Comparison of ENCODE assay signal across 12 mouse cellular contexts in the genomic region with DNA sequence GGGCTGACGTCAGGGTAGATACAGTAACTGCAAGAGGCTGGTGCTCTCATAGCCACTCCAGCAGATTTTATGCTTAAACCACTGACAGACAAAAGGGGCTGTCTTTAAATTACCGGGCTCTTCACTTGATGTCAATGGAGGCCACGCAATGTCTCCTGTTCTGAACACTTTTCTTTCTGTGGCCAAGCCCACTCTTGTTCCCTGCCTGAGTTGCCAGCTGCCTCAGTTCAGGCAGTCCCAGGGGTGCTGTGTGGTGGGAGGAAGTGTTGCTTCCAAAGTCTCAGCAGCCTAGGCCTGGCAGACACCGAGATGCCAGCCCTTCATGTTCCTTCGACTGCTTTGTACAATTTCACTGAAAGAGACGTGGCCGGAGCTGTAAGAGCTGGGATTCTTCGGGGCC. TPM values are rescaled to one million over a fixed set of nuclear protein-coding genes. Genes with fewer than 3 reads are reported as not detected.
DNase-seq lines count a peak whose midpoint lies in the region; ATAC-seq and TF ChIP-seq lines count a peak whose summit lies in the region.
"Had no signal": no experiment of that assay in that cellular context is flagged by ENCODE, and none has a peak within 500 bp of the region (broad histone marks: within the 10 kb centered on the region; RNA-seq: fewer than 3 reads in every experiment).

No protein-coding gene starts in this region.

- no peaks in the 10 kb centered on the region for H3K79me2 ChIP-seq in liver, adult 2 months (ENCODE audit: control insufficient read depth, insufficient read depth, low read length)

- no peak overlapping the region for H3K4me3 ChIP-seq in liver, adult 2 months (ENCODE audit: insufficient read depth, low read depth, low read length)
- no peak overlapping the region for H3K4me3 ChIP-seq in embryonic facial prominence, embryonic 13.5 days
- H3K4me3 ChIP-seq in hindbrain, embryonic 16.5 days (ENCODE audit: low read length) = no peak overlapping the region
- H3K4me3 ChIP-seq: forebrain, embryonic 10.5 days; hindbrain, embryonic 13.5 days; neural tube, embryonic 13.5 days had no signal

- DNase-seq in heart, adult 11 months = peak; percentile 95
- DNase-seq in heart, postnatal 4 days = no peak
- no peak for DNase-seq in liver, adult 2 months (ENCODE audit: extremely low read depth, low read depth, low spot score)
- DNase-seq in liver = no peak
- DNase-seq in left cerebral cortex, postnatal 36 days (ENCODE audit: low spot score in 2 of 2) = peak; percentile 45 to 62
- no peak for DNase-seq in Muller cell, postnatal 12 days (ENCODE audit: inconsistent ontology term)
- DNase-seq: right cerebral cortex, postnatal 25 days had no signal

- no peak overlapping the region for H3K4me2 ChIP-seq in embryonic facial prominence, embryonic 13.5 days
- H3K4me2 ChIP-seq in hindbrain, embryonic 16.5 days (ENCODE audit: low read length) = no peak overlapping the region
- H3K4me2 ChIP-seq: hindbrain, embryonic 13.5 days; neural tube, embryonic 13.5 days had no signal

- no peaks in the 10 kb centered on the region for H3K27me3 ChIP-seq in liver, adult 2 months (ENCODE audit: control insufficient read depth, insufficient read depth, low read length)
- H3K27me3 ChIP-seq in embryonic facial prominence, embryonic 13.5 days = no peaks in the 10 kb centered on the region
- no peaks in the 10 kb centered on the region for H3K27me3 ChIP-seq in hindbrain, embryonic 16.5 days (replicated peaks; ENCODE audit: control insufficient read depth, insufficient read depth, low read length)
- H3K27me3 ChIP-seq: hindbrain, embryonic 13.5 days; neural tube, embryonic 13.5 days had no signal

- peak overlapping the region; percentile 65 for H3K27ac ChIP-seq in liver, adult 2 months (replicated peaks; ENCODE audit: insufficient read depth, low read depth, low read length)
- peak overlapping the region; percentile 81 for H3K27ac ChIP-seq in embryonic facial prominence, embryonic 13.5 days
- no peak overlapping the region for H3K27ac ChIP-seq in hindbrain, embryonic 16.5 days (ENCODE audit: low read depth, low read length)
- H3K27ac ChIP-seq: forebrain, embryonic 10.5 days; hindbrain, embryonic 13.5 days; neural tube, embryonic 13.5 days had no signal

- WGBS in liver, adult 2 months = 86% methylated on average over 8 of the region's 8 CpGs
- WGBS in embryonic facial prominence, embryonic 13.5 days = 61% methylated on average over 8 of the region's 8 CpGs
- WGBS in hindbrain, embryonic 16.5 days = 81% methylated on average over 8 of the region's 8 CpGs

- H3K9ac ChIP-seq in liver, adult 2 months (ENCODE audit: low read depth, low read length) = no peak overlapping the region
- no peak overlapping the region for H3K9ac ChIP-seq in embryonic facial prominence, embryonic 13.5 days
- no peak overlapping the region for H3K9ac ChIP-seq in hindbrain, embryonic 16.5 days (ENCODE audit: low read depth, low read length)
- H3K9ac ChIP-seq: hindbrain, embryonic 13.5 days; neural tube, embryonic 13.5 days had no signal

- no peaks in the 10 kb centered on the region for H3K9me3 ChIP-seq in embryonic facial prominence, embryonic 13.5 days
- H3K9me3 ChIP-seq in hindbrain, embryonic 16.5 days (ENCODE audit: control insufficient read depth, low read length) = no peaks in the 10 kb centered on the region
- H3K9me3 ChIP-seq: forebrain, embryonic 10.5 days; hindbrain, embryonic 13.5 days; neural tube, embryonic 13.5 days had no signal

- intact Hi-C loops in left cerebral cortex, postnatal 36 days (cut with DNase I) = no loop called here

- no peak for TF ChIP-seq POLR2A in liver, adult 2 months (IDR thresholded peaks at IDR 0.05; ENCODE audit: extremely low read depth, insufficient read depth, low read length)

- H3K36me3 ChIP-seq in liver, adult 2 months (ENCODE audit: control insufficient read depth, insufficient read depth, low read length) = peaks cover 6% of the 10 kb centered on the region; the same call in 1 of the 2 replicates
- peaks cover 38% of the 10 kb centered on the region for H3K36me3 ChIP-seq in embryonic facial prominence, embryonic 13.5 days
- H3K36me3 ChIP-seq in hindbrain, embryonic 16.5 days (ENCODE audit: control insufficient read depth, insufficient read depth, low read length) = peaks cover 12% of the 10 kb centered on the region

- ATAC-seq in embryonic facial prominence, embryonic 13.5 days (ENCODE audit: insufficient number of reproducible peaks, insufficient read depth, low FRiP score, low TSS enrichment, low read depth) = no peak
- no peak for ATAC-seq in hindbrain, embryonic 16.5 days

- H3K4me1 ChIP-seq in liver, adult 2 months (ENCODE audit: control insufficient read depth, insufficient read depth, low read length) = peaks cover 15% of the 10 kb centered on the region
- H3K4me1 ChIP-seq in embryonic facial prominence, embryonic 13.5 days = peaks cover 44% of the 10 kb centered on the region
- peaks cover 16% of the 10 kb centered on the region for H3K4me1 ChIP-seq in hindbrain, embryonic 16.5 days (ENCODE audit: control insufficient read depth, insufficient read depth, low read depth, low read length)

- TF ChIP-seq CTCF in liver, adult 2 months (IDR thresholded peaks at IDR 0.05; ENCODE audit: low read depth, low read length) = no peak

RNA-seq across cellular contexts. Expression of a gene that starts 39.0 kb away (rescaled TPM):
- total RNA-seq in heart, postnatal 4 days (2021) = 10 to 100 TPM; 24.0 to 29.8 TPM
- 10.3 and 10.8 TPM in 2 replicates for total RNA-seq in liver, adult 2 months (2014; rRNA removed)
- polyA plus RNA-seq in liver, adult 2 months (2012; rRNA removed) = 5.2 and 6.5 TPM in 2 replicates
- polyA plus RNA-seq in embryonic facial prominence, embryonic 13.5 days (2015; fragmentation: Nextera tagmentation; extraction: Ambion mirVana) = 72.2 and 75.3 TPM in 2 replicates
- total RNA-seq in left cerebral cortex, postnatal 36 days (2021) = 10 to 100 TPM; 13.6 to 15.4 TPM
- 41.1 and 48.1 TPM in 2 replicates for polyA plus RNA-seq in hindbrain, embryonic 16.5 days (2015; fragmentation: Nextera tagmentation; extraction: Ambion mirVana)

Comparison
In these comparisons a context has a peak if more than half of its experiments do, and no peak if none do; other contexts are left out.
1. DNase-seq: peak in heart, adult 11 months (single experiment) and left cerebral cortex, postnatal 36 days (2 of 2); none in heart, postnatal 4 days (single experiment), liver, adult 2 months (single experiment), liver (single experiment) and Muller cell, postnatal 12 days (single experiment).